Mouse (Mus musculus): Measurements from ENCODE around the gene Card10. TPM values are rescaled to one million over a fixed set of nuclear protein-coding genes. Genes with fewer than 3 reads are reported as not detected.

The Card10 gene
- polyA plus RNA-seq, 1 experiment from 2014 or later: 5.2 TPM

DNA sequence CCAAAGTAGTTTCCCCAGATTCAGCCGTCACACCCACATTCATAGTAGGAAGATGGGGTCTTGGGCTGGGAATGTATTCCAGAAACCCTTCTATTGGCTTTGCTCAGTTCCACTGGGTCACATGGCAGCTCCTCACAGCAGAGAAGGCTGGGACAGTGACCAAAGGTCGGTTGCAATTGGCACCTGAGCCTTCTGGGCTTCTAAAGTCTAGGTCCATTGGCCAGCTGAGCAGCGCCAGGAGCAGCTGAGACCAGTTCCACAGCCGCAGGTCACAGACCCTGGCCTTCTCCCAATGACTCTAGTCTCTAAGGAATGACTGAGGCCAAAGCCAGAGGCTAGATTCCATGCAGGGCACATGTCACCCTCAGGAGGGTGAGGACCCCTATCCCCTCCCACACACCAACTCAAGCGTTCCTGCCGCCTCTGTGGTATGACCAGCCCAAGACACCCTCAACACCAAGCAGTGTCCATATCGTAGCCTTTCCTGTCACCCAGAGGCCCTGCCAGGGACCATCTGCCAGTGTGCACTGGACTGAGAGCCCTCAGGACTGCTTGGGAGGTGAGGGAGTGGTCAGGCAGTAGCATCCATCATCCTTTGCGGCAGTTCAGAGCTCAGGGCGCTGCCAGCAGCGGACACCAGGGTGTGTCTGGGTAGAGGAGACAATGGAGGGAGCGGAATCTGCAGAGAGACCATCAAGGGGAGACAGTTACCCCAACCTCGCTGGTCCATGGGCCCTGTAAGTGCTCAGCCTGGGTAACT, 46.7 kb downstream of the Card10 start:
- Histone ChIP-seq H3K9me3 (ENCODE audit: control insufficient read depth, low read length) (no peaks in the 10 kb centered on the region), H3K4me1 (ENCODE audit: control insufficient read depth, insufficient read depth, low read length) (no peaks in the 10 kb centered on the region), H3K4me2 (ENCODE audit: low read depth, low read length) (no peak overlapping the region), H3K27me3 (replicated peaks; ENCODE audit: control insufficient read depth, insufficient read depth, low read length) (no peaks in the 10 kb centered on the region), H3K9ac (ENCODE audit: low read depth, low read length) (no peak overlapping the region), H3K27ac (ENCODE audit: low read length) (no peak overlapping the region), H3K36me3 (ENCODE audit: control insufficient read depth, insufficient read depth, low read length) (no peaks in the 10 kb centered on the region), H3K4me3 (ENCODE audit: low read length) (no peak overlapping the region)
- ATAC-seq: no peak
- 70% methylated on average over 12 of the region's 12 CpGs for WGBS

GRCm38 (mm10) chr15:78755226-78755625, 47.6 kb downstream of the Card10 start:
- Histone ChIP-seq H3K9ac (ENCODE audit: low read depth, low read length) (no peak overlapping the region), H3K27ac (ENCODE audit: low read length) (no peak overlapping the region), H3K36me3 (ENCODE audit: control insufficient read depth, insufficient read depth, low read length) (no peaks in the 10 kb centered on the region), H3K4me2 (ENCODE audit: low read depth, low read length) (no peak overlapping the region), H3K9me3 (ENCODE audit: control insufficient read depth, low read length) (no peaks in the 10 kb centered on the region), H3K4me3 (ENCODE audit: low read length) (no peak overlapping the region), H3K27me3 (replicated peaks; ENCODE audit: control insufficient read depth, insufficient read depth, low read length) (no peaks in the 10 kb centered on the region), H3K4me1 (ENCODE audit: control insufficient read depth, insufficient read depth, low read length) (no peaks in the 10 kb centered on the region)
- no peak for ATAC-seq
- WGBS: 51% methylated on average over 3 of the region's 3 CpGs

DNA sequence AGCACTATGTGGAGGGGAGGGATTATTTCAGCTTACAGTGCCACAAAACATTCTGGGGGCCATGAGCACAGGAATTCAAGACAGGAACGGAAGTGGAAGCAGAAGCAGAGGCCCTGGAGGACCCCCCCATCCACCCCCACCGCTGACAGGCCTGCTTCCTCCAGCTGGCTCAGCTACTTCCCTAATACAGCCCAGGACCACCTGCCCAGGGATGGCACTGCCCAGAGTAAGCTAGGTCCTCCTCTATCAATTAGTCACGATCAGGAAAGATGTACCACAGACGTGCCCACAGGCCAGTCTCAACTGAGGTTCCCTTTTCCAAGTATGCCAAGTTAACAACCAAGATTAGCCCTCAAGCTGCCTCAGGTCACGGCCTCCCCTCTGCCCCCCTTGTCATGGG, 48.7 kb downstream of the Card10 start:
- WGBS: 68% methylated on average over 5 of the region's 5 CpGs
- ATAC-seq: no peak
- no peak overlapping the region for H3K27ac ChIP-seq (ENCODE audit: low read length)

GRCm38 (mm10) chr15:78752991-78753390, 49.9 kb downstream of the Card10 start:
- ATAC-seq: no peak
- no peak overlapping the region for H3K4me3 ChIP-seq (ENCODE audit: low read length)
- no peak overlapping the region for H3K4me2 ChIP-seq (ENCODE audit: low read depth, low read length)
- no peaks in the 10 kb centered on the region for H3K9me3 ChIP-seq (ENCODE audit: control insufficient read depth, low read length)
- H3K9ac ChIP-seq (ENCODE audit: low read depth, low read length): no peak overlapping the region
- no peaks in the 10 kb centered on the region for H3K4me1 ChIP-seq (ENCODE audit: control insufficient read depth, insufficient read depth, low read length)
- H3K27ac ChIP-seq (ENCODE audit: low read length): no peak overlapping the region
- no peaks in the 10 kb centered on the region for H3K27me3 ChIP-seq (replicated peaks; ENCODE audit: control insufficient read depth, insufficient read depth, low read length)
- H3K36me3 ChIP-seq (ENCODE audit: control insufficient read depth, insufficient read depth, low read length): no peaks in the 10 kb centered on the region

More for the DNA sequence above, 48.7 kb downstream of the Card10 start:
- Histone ChIP-seq H3K9me3 (ENCODE audit: control insufficient read depth, low read length) (no peaks in the 10 kb centered on the region), H3K4me3 (ENCODE audit: low read length) (no peak overlapping the region), H3K27me3 (replicated peaks; ENCODE audit: control insufficient read depth, insufficient read depth, low read length) (no peaks in the 10 kb centered on the region), H3K4me2 (ENCODE audit: low read depth, low read length) (no peak overlapping the region), H3K9ac (ENCODE audit: low read depth, low read length) (no peak overlapping the region), H3K4me1 (ENCODE audit: control insufficient read depth, insufficient read depth, low read length) (no peaks in the 10 kb centered on the region), H3K36me3 (ENCODE audit: control insufficient read depth, insufficient read depth, low read length) (no peaks in the 10 kb centered on the region)

- no peaks in the 10 kb centered on the region for H3K36me3 ChIP-seq (ENCODE audit: control insufficient read depth, insufficient read depth, low read length)
- ATAC-seq: no peak
- H3K4me1 ChIP-seq (ENCODE audit: control insufficient read depth, insufficient read depth, low read length): no peaks in the 10 kb centered on the region
- WGBS: 57% methylated on average over 6 of the region's 6 CpGs
- no peaks in the 10 kb centered on the region for H3K27me3 ChIP-seq (replicated peaks; ENCODE audit: control insufficient read depth, insufficient read depth, low read length)
- no peaks in the 10 kb centered on the region for H3K9me3 ChIP-seq (ENCODE audit: control insufficient read depth, low read length)
- H3K9ac ChIP-seq (ENCODE audit: low read depth, low read length): no peak overlapping the region
- H3K27ac ChIP-seq (ENCODE audit: low read length): no peak overlapping the region
- no peak overlapping the region for H3K4me3 ChIP-seq (ENCODE audit: low read length)
- H3K4me2 ChIP-seq (ENCODE audit: low read depth, low read length): no peak overlapping the region
Observed at GRCm38 (mm10) chr15:78750608-78751350, 52.1 kb downstream of the Card10 start.

GRCm38 (mm10) chr15:78749855-78750254, 53.0 kb downstream of the Card10 start:
- 0 out of 2 replicates have a peak, but pooled peaks have one; percentile 40 for ATAC-seq
- Histone ChIP-seq H3K9ac (ENCODE audit: low read depth, low read length) (no peak overlapping the region), H3K4me1 (ENCODE audit: control insufficient read depth, insufficient read depth, low read length) (no peaks in the 10 kb centered on the region)

DNA sequence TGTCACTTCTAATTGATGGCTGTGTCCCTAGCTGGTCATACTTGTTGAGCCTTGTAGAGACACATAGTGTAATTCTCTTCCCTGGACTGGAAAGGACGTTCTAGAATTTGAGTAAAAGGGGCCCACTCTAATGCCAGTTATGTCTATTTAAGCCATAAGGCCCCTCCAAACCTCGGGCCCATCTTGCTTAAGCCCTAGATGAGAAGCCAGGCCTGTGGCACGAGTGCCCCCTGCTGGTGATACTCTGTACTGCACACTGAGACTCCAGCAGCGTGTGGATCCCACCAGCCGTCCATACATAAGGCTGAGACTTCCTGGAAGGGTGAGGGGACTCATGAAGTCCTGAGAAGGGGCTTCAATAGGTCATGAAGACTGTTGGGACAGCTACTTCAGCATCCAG, 58.6 kb downstream of the Card10 start:
- no peaks in the 10 kb centered on the region for H3K4me1 ChIP-seq (ENCODE audit: control insufficient read depth, insufficient read depth, low read length)
- no peak overlapping the region for H3K9ac ChIP-seq (ENCODE audit: low read depth, low read length)
- 5% methylated on average over 5 of the region's 5 CpGs for WGBS
- H3K36me3 ChIP-seq (ENCODE audit: control insufficient read depth, insufficient read depth, low read length): no peaks in the 10 kb centered on the region
- H3K4me2 ChIP-seq (ENCODE audit: low read depth, low read length): no peak overlapping the region
- no peak overlapping the region for H3K27ac ChIP-seq (ENCODE audit: low read length)
- H3K4me3 ChIP-seq (ENCODE audit: low read length): no peak overlapping the region
- H3K9me3 ChIP-seq (ENCODE audit: control insufficient read depth, low read length): no peaks in the 10 kb centered on the region
- no peaks in the 10 kb centered on the region for H3K27me3 ChIP-seq (replicated peaks; ENCODE audit: control insufficient read depth, insufficient read depth, low read length)
- no peak for ATAC-seq

More at GRCm38 (mm10) chr15:78749855-78750254, 53.0 kb downstream of the Card10 start:
- Histone ChIP-seq H3K36me3 (ENCODE audit: control insufficient read depth, insufficient read depth, low read length) (no peaks in the 10 kb centered on the region), H3K27me3 (replicated peaks; ENCODE audit: control insufficient read depth, insufficient read depth, low read length) (no peaks in the 10 kb centered on the region), H3K4me3 (ENCODE audit: low read length) (no peak overlapping the region), H3K27ac (ENCODE audit: low read length) (no peak overlapping the region), H3K4me2 (ENCODE audit: low read depth, low read length) (no peak overlapping the region), H3K9me3 (ENCODE audit: control insufficient read depth, low read length) (no peaks in the 10 kb centered on the region)
- WGBS: 41% methylated on average over 5 of the region's 5 CpGs

- no peak for ATAC-seq
- no peak overlapping the region for H3K4me2 ChIP-seq (ENCODE audit: low read depth, low read length)
- 84% methylated on average over 6 of the region's 10 CpGs for WGBS
- H3K9me3 ChIP-seq (ENCODE audit: control insufficient read depth, low read length): no peaks in the 10 kb centered on the region
- H3K27ac ChIP-seq (ENCODE audit: low read length): no peak overlapping the region
- no peaks in the 10 kb centered on the region for H3K36me3 ChIP-seq (ENCODE audit: control insufficient read depth, insufficient read depth, low read length)
- no peak overlapping the region for H3K9ac ChIP-seq (ENCODE audit: low read depth, low read length)
- H3K4me3 ChIP-seq (ENCODE audit: low read length): no peak overlapping the region
- H3K4me1 ChIP-seq (ENCODE audit: control insufficient read depth, insufficient read depth, low read length): no peaks in the 10 kb centered on the region
- H3K27me3 ChIP-seq (replicated peaks; ENCODE audit: control insufficient read depth, insufficient read depth, low read length): no peaks in the 10 kb centered on the region
Observed at GRCm38 (mm10) chr15:78742831-78743230, 60.0 kb downstream of the Card10 start.

DNA sequence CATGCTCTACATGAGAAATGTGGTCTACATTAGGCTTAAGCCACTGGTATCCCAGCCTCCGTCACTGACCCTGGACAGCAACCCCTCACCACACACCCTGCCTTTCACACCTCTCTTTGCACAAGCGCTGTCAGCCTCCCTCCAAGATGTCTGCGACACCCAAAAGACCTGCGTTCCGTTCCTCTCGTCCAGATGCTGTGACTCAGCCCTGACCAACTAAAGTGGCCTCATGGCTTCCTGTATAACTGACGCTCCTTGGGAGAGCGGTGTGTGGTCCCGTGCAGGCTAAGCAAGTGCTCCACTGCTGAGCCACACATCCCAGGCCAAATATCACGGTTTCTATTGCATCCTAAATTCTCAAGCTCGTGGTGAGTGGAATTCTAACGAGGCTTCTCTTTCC, 62.2 kb downstream of the Card10 start:
- no peaks in the 10 kb centered on the region for H3K36me3 ChIP-seq (ENCODE audit: control insufficient read depth, insufficient read depth, low read length)
- ATAC-seq: no peak

More for the DNA sequence above, 62.2 kb downstream of the Card10 start:
- 62% methylated on average over 12 of the region's 12 CpGs for WGBS
- Histone ChIP-seq H3K4me1 (ENCODE audit: control insufficient read depth, insufficient read depth, low read length) (no peaks in the 10 kb centered on the region), H3K4me2 (ENCODE audit: low read depth, low read length) (no peak overlapping the region), H3K4me3 (ENCODE audit: low read length) (no peak overlapping the region), H3K27ac (ENCODE audit: low read length) (no peak overlapping the region), H3K9ac (ENCODE audit: low read depth, low read length) (no peak overlapping the region), H3K9me3 (ENCODE audit: control insufficient read depth, low read length) (no peaks in the 10 kb centered on the region), H3K27me3 (replicated peaks; ENCODE audit: control insufficient read depth, insufficient read depth, low read length) (no peaks in the 10 kb centered on the region; the same call in 1 of the 2 replicates)
